Mouse (Mus musculus): ENCODE results near the gene Srgap2. TPM values are rescaled to one million over a fixed set of nuclear protein-coding genes. Genes with fewer than 3 reads are reported as not detected.
"Not testable (repeated sequence)": the region's sequence is repeated elsewhere in the genome, so short reads cannot be mapped to it uniquely, and the experiment has no call there.

Gene Srgap2
- polyA plus RNA-seq, 1 experiment from 2014 or later: 17.0 TPM

- Histone ChIP-seq H3K27me3 (no peaks in the 10 kb centered on the region), H3K4me2 (no peak overlapping the region), H3K9me3 (no peaks in the 10 kb centered on the region), H3K4me3 (no peak overlapping the region), H3K4me1 (peaks cover 34% of the 10 kb centered on the region), H3K36me3 (no peaks in the 10 kb centered on the region), H3K9ac (no peak overlapping the region), H3K27ac (no peak overlapping the region)
- no peak for ATAC-seq (ENCODE audit: insufficient number of reproducible peaks, low FRiP score, low TSS enrichment, low read depth)
- 44% methylated on average over 22 of the region's 22 CpGs for WGBS
Observed at GRCm38 (mm10) chr1:131274725-131275539, 252.2 kb downstream of the Srgap2 start.

GRCm38 (mm10) chr1:131269797-131270578 is 257.2 kb downstream of the Srgap2 start:
- Histone ChIP-seq H3K9me3 (no peaks in the 10 kb centered on the region), H3K4me3 (no peak overlapping the region), H3K4me1 (peaks cover 9% of the 10 kb centered on the region), H3K4me2 (no peak overlapping the region), H3K27me3 (no peaks in the 10 kb centered on the region), H3K9ac (no peak overlapping the region), H3K36me3 (no peaks in the 10 kb centered on the region), H3K27ac (no peak overlapping the region)
- ATAC-seq (ENCODE audit: insufficient number of reproducible peaks, low FRiP score, low TSS enrichment, low read depth): no peak
- WGBS: 36% methylated on average over 22 of the region's 22 CpGs

GRCm38 (mm10) chr1:131268776-131269175 is 258.4 kb downstream of the Srgap2 start:
- Histone ChIP-seq H3K36me3 (no peaks in the 10 kb centered on the region), H3K4me1 (peaks cover 5% of the 10 kb centered on the region; the same call in 1 of the 2 replicates), H3K27ac (no peak overlapping the region), H3K4me2 (no peak overlapping the region), H3K9ac (no peak overlapping the region), H3K4me3 (no peak overlapping the region), H3K27me3 (no peaks in the 10 kb centered on the region), H3K9me3 (no peaks in the 10 kb centered on the region)
- 81% methylated on average over 10 of the region's 10 CpGs for WGBS
- ATAC-seq (ENCODE audit: insufficient number of reproducible peaks, low FRiP score, low TSS enrichment, low read depth): no peak

- WGBS: 68% methylated on average over 12 of the region's 12 CpGs
- Histone ChIP-seq H3K9ac (no peak overlapping the region), H3K36me3 (no peaks in the 10 kb centered on the region), H3K9me3 (no peaks in the 10 kb centered on the region), H3K4me3 (no peak overlapping the region), H3K4me1 (peaks cover 8% of the 10 kb centered on the region), H3K27ac (no peak overlapping the region), H3K27me3 (no peaks in the 10 kb centered on the region), H3K4me2 (no peak overlapping the region)
- ATAC-seq (ENCODE audit: insufficient number of reproducible peaks, low FRiP score, low TSS enrichment, low read depth): 0 out of 2 replicates have a peak, but pooled peaks have one; percentile 9
Observed at GRCm38 (mm10) chr1:131263905-131264304, 263.2 kb downstream of the Srgap2 start.

- H3K36me3 ChIP-seq: peaks cover 12% of the 10 kb centered on the region; the same call in 1 of the 2 replicates
- H3K27me3 ChIP-seq: no peaks in the 10 kb centered on the region
- H3K27ac ChIP-seq: 0 out of 2 replicates have a peak overlapping the region, but pooled peaks have one; percentile 17
- H3K4me3 ChIP-seq: no peak overlapping the region
- peaks cover 8% of the 10 kb centered on the region for H3K4me1 ChIP-seq
- no peaks in the 10 kb centered on the region for H3K9me3 ChIP-seq
- no peak overlapping the region for H3K4me2 ChIP-seq
- no peak overlapping the region for H3K9ac ChIP-seq
- ATAC-seq (ENCODE audit: insufficient number of reproducible peaks, low FRiP score, low TSS enrichment, low read depth): no peak
- WGBS: 19% methylated on average over 10 of the region's 10 CpGs
Observed at GRCm38 (mm10) chr1:131260309-131260656, 266.9 kb downstream of the Srgap2 start.

- H3K4me3 ChIP-seq: no peak overlapping the region
- H3K27me3 ChIP-seq: no peaks in the 10 kb centered on the region
- H3K9me3 ChIP-seq: no peaks in the 10 kb centered on the region
- peaks cover 12% of the 10 kb centered on the region; the same call in 1 of the 2 replicates for H3K36me3 ChIP-seq
- H3K4me2 ChIP-seq: no peak overlapping the region
- H3K27ac ChIP-seq: peak overlapping the region; percentile 38; the same call in 1 of the 2 replicates
- WGBS: 43% methylated on average over 10 of the region's 10 CpGs
- no peak for ATAC-seq (ENCODE audit: insufficient number of reproducible peaks, low FRiP score, low TSS enrichment, low read depth)
- H3K9ac ChIP-seq: no peak overlapping the region
- peaks cover 8% of the 10 kb centered on the region for H3K4me1 ChIP-seq
Observed at GRCm38 (mm10) chr1:131259632-131260308, 267.4 kb downstream of the Srgap2 start.

- H3K27ac ChIP-seq: no peak overlapping the region
- H3K36me3 ChIP-seq: peaks cover 12% of the 10 kb centered on the region; the same call in 1 of the 2 replicates
- H3K27me3 ChIP-seq: no peaks in the 10 kb centered on the region
- no peaks in the 10 kb centered on the region for H3K9me3 ChIP-seq
- no peak overlapping the region for H3K4me2 ChIP-seq
- 71% methylated on average over 6 of the region's 6 CpGs for WGBS
- no peak overlapping the region for H3K9ac ChIP-seq
- ATAC-seq (ENCODE audit: insufficient number of reproducible peaks, low FRiP score, low TSS enrichment, low read depth): no peak
- H3K4me3 ChIP-seq: no peak overlapping the region
- peaks cover 8% of the 10 kb centered on the region for H3K4me1 ChIP-seq
Observed at GRCm38 (mm10) chr1:131257288-131257687, 269.9 kb downstream of the Srgap2 start.

GRCm38 (mm10) chr1:131252516-131253250 is 274.5 kb downstream of the Srgap2 start:
- H3K36me3 ChIP-seq: peaks cover 12% of the 10 kb centered on the region; the same call in 1 of the 2 replicates
- 79% methylated on average over 7 of the region's 7 CpGs for WGBS
- not testable (repeated sequence) for H3K27me3 ChIP-seq; ATAC-seq (ENCODE audit: insufficient number of reproducible peaks, low FRiP score, low TSS enrichment, low read depth); H3K4me3 ChIP-seq; H3K9ac ChIP-seq; H3K9me3 ChIP-seq; H3K4me2 ChIP-seq; H3K27ac ChIP-seq; H3K4me1 ChIP-seq

GRCm38 (mm10) chr1:131246433-131247395 is 280.4 kb downstream of the Srgap2 start:
- 7% methylated on average over 7 of the region's 7 CpGs for WGBS

GRCm38 (mm10) chr1:131245926-131246325 is 281.2 kb downstream of the Srgap2 start:
- H3K4me1 ChIP-seq: peaks cover 31% of the 10 kb centered on the region
- WGBS: 7% methylated on average over 9 of the region's 9 CpGs
- H3K36me3 ChIP-seq: no peaks in the 10 kb centered on the region
- H3K9ac ChIP-seq: no peak overlapping the region
- H3K27ac ChIP-seq: no peak overlapping the region
- H3K27me3 ChIP-seq: peaks cover 57% of the 10 kb centered on the region
- peak overlapping the region; percentile 63 for H3K4me3 ChIP-seq
- ATAC-seq (ENCODE audit: insufficient number of reproducible peaks, low FRiP score, low TSS enrichment, low read depth): peak; percentile 4; the same call in 1 of the 2 replicates
- no peaks in the 10 kb centered on the region for H3K9me3 ChIP-seq
- peak overlapping the region; percentile 99 for H3K4me2 ChIP-seq

More at GRCm38 (mm10) chr1:131246433-131247395, 280.4 kb downstream of the Srgap2 start:
- Histone ChIP-seq H3K4me2 (peak overlapping the region; percentile 34; the same call in 1 of the 2 replicates), H3K4me1 (peaks cover 31% of the 10 kb centered on the region), H3K27me3 (peaks cover 49% of the 10 kb centered on the region), H3K27ac (no peak overlapping the region), H3K9me3 (no peaks in the 10 kb centered on the region), H3K4me3 (no peak overlapping the region), H3K36me3 (no peaks in the 10 kb centered on the region), H3K9ac (no peak overlapping the region)
- no peak for ATAC-seq (ENCODE audit: insufficient number of reproducible peaks, low FRiP score, low TSS enrichment, low read depth)
